Mouse (Mus musculus): ENCODE results near the gene Bcar3.

Gene Bcar3

DNA sequence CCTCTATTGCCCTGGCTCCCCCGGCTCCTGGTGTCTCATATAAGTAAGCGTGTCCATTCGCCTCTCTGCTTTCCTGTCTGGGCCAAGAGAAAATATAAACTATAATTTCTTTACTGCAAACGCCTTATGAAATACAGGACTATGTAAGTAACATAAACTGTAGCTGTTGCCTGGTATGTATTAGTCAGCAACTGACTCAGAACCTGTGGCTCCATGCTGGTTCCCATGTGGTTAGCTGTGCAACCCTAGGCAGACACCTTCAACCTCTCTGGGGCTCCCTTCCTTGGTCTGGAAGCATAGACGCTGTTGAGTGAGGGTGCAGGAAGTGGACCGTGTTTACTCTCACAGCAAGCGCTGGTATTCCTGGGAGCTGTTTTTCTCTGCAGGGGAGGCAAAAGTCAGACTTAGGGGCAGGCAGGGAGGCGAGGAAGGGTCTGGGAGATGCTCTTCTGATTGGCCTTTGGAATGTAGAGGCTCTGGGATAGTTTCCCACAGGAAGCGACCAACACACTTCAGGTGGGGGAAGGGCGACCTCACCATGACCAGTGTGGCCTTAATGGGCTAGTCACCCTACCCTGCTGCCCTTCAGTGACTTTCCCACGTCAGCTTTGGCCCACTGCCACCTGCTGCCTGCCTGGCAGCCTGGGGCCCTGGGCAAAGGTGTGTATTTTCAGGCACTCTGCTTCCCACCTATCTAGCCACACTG is 215.8 kb downstream of the Bcar3 start:
- in situ Hi-C loops (cut with MboI, MseI) = no loop called here

DNA sequence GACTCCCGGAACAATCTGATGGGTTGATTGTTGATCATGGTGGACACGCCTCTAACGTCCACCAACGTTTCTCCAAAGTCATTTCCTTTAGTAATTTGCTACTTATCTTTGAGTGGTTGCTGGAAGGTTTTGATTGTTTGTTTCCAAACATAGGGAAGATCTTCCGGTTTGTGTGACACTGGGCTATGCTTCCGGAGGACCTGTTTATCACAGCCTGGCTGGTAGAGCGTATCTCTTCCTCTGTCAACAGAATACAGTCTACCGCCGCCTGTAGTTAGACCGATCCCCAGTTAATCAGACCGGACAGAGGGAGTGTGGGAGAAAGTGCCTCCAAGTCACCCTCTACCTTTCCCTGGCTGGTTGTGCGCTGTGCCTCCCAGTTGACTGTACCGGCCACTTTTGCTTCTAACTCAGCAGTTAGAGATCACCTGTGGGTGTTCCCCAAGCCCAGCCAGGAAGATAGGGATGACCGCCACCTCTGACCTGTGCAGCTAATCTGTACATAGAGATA is 216.4 kb downstream of the Bcar3 start:
- in situ Hi-C loops (cut with MboI, MseI) = no loop called here

DNA sequence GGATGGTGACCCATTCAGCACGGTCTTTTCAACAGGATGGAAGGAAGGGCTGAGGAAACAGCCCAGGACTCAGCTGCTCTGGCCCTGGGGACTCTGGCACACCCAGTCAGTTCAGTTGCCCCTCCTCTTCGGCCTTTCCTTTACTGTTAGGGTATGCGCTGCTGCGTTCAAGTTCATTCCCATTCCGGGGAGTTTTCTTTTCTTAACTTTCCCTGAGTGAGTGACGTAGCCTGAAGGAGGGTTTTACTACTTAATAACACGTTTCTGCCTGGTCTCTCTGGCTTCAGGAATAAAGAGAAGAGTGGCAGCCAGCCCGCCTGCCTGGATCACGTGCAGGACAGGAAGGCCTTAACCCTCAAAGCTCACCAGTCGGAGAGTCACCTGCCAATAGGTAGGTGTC is 217.0 kb downstream of the Bcar3 start:
- in situ Hi-C loops (cut with MboI, MseI) = no loop called here

GRCm38 (mm10) chr3:122511721-122512619 is 218.0 kb downstream of the Bcar3 start:
- in situ Hi-C loops (cut with MboI, MseI) = no loop called here

GRCm38 (mm10) chr3:122512725-122513375 is 218.9 kb downstream of the Bcar3 start:
- in situ Hi-C loops (cut with MboI, MseI) = no loop called here

- in situ Hi-C loops (cut with MboI, MseI) = loop anchor here (5.0 kb wide), 1 partner anchor 62 kb away; no protein-coding TSS in a partner anchor
Measured at GRCm38 (mm10) chr3:122515568-122516326, 221.8 kb downstream of the Bcar3 start.

- in situ Hi-C loops (cut with MboI, MseI) = loop anchor here (5.0 kb wide), 1 partner anchor 61 kb away; no protein-coding TSS in a partner anchor
Measured at GRCm38 (mm10) chr3:122516327-122516695, 222.4 kb downstream of the Bcar3 start.

DNA sequence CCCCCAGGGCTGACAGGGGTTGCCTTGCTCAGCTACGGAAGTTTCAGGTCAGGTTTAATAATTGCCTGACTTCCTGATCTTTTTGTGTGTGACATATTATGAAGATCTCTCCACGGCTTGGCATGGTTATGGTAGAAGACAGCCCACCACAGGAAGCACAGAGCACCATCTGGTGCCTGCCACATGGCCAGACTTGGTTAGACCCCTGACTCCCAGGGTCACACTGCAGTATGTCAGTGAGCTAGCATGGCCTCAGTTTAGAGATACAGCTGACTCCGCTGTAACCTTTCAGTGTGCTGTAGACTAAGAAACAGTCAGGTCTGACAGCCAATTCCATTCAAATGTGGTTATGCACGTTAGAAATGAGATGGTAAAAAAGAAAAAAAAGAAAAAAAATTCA is 223.8 kb downstream of the Bcar3 start:
- in situ Hi-C loops (cut with MboI, MseI) = loop anchor here (5.0 kb wide), 1 partner anchor 60 kb away; no protein-coding TSS in a partner anchor

DNA sequence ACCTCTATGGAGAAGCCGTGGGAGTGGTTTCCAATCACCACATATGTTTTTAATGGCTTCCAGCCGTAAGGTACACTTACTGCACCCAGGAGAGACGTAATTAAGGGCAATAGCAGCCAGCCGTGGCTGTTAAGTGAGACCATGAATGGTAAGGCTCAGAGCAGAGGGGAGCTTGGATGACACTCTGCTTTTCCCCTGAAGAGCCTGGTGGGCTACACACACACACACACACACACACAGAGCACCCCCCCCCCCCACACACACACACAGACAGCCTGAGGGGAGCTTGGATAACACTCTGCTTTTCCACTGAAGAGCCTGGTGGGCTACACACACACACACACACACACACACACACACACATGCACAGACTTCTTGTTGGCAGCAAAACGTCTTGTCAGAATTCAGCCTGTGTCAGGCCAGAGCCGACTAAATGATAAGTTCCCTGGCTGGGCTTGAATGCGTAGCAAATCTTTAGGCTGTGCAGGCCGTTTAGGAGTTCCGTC is 224.3 kb downstream of the Bcar3 start:
- in situ Hi-C loops (cut with MboI, MseI) = loop anchor here (5.0 kb wide), 1 partner anchor 59 kb away; no protein-coding TSS in a partner anchor

DNA sequence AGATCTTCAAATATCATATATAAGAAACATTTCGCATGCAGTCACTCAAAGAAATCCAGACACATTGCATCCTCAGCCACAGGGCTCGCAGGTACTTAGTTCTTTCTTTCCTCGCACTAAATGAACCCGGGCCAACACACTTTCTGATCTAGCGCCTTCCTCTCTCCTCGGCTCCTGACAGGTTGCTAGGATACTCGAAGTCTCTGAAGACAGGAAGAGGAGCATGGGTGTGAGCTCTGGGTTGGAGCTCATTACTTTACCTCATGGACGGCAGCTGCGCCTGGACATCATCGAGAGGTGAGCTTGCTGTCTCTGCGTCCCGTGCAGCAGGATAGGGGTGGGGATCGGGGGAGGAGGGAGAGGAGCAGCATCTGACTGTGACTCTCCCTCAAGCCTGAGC is 225.1 kb downstream of the Bcar3 start:
- in situ Hi-C loops (cut with MboI, MseI) = loop anchor here (5.0 kb wide), 1 partner anchor 58 kb away; no protein-coding TSS in a partner anchor

DNA sequence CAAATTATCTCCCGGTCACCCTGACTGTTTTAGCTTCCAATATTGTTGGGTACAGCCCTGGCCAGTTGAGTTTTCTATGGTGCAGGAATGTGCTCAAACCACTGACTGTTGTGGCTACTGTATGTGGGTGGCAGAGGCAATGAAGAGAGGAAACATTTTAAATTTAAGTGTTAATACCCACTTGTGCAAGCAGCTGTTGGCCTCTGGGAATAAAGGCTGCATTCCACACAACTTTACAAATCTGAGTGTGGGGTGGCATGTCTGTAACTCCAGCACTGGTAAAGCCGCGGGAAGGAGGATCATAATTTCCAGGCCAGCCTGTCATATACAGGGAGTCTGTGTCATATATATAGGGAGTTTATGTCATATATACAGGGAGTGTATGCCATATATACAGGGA is 226.4 kb downstream of the Bcar3 start:
- in situ Hi-C loops (cut with MboI, MseI) = no loop called here

DNA sequence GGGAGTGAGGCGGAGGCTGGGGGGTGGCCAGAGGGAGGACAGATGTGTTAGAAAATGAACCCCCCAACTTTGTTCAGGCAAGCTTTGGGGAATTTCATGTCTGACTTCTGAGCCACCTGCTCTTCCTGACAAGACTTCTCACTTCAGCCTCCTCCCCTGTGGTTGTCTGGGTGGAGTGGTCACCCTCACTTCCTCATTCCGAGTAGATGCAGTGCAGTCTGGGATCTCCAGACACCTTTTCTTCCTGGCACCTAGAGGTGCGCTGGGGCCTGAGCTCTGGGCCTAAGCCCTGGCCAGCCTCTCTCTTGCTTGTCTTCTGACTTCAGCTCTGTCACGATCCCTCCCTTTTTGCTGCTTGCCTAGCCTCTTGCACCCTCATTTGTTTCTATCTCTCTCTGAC is 226.9 kb downstream of the Bcar3 start:
- in situ Hi-C loops (cut with MboI, MseI) = no loop called here

DNA sequence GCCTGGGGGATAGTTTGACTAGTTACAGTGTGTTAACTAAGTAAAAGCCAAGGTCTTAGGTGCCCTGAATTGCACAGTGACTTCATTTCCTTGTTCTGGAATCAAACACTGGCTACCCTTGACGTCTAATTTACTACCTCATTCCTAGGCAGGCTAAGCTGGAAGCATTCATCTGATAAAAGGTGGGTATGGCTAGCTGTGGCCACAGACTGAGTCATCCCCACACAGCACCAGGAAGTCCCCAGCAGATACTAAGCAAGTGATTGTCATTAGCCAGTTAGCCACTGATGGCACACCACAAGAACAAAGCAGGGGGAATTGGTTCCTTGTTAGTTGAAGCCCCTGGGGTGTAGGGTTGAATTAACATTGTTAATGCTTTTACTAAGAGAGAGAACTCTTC is 227.4 kb downstream of the Bcar3 start:
- in situ Hi-C loops (cut with MboI, MseI) = no loop called here

DNA sequence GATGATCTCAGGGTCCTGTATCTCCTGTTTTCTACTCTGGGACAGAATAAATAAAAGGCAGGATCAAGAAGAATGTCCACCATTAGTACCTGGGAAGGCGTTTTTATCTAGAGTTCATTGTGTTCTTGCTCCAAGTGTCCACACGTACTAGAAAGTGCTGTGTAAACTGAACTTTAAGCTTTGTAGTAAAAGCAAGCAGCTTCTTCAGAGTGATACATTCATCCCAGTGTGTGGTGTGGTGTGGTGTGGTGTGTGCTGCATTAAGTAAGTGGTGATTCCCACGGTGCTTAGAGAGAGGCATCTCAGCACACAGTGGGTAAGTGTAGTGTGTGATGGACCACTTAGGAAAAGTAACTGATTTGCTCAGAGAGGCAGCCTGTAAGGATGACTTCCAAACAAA is 234.5 kb downstream of the Bcar3 start:
- in situ Hi-C loops (cut with MboI, MseI) = no loop called here

DNA sequence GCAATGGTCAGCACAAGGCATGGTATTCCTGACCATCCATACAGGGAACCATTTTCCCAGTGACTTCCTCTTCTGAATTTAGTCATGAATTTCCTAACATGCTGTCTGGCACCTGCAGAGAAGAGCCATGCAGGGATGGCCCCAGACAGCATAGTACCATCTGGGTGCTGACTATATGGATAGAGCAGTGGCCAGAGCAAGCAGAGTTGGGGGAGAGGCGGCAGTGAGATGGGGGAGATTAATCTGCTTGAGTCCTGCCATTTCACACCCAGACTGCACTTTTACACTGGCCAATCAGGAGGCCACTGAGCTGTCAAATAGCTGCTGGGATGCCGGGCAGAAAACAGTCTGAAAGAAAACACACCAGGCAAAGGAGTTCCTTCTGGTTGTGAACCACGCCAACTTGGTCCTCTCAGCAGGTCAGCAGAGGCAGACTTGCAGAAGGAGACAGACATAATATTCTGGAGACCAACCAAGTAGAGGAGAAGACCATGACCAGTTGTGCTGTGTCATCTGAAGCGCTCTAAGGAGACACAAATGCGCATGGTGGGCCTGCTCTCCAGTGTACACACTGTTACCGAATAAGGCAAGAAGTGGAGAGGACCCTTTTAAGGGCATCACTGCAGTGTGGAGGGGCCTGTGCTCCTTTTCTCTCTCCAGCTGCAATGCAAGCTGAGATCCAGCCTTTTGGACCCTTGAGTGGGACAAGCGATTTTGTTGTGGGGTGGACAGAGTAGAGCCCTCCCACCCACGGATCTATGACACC is 242.2 kb downstream of the Bcar3 start:
- in situ Hi-C loops (cut with MboI, MseI) = no loop called here

DNA sequence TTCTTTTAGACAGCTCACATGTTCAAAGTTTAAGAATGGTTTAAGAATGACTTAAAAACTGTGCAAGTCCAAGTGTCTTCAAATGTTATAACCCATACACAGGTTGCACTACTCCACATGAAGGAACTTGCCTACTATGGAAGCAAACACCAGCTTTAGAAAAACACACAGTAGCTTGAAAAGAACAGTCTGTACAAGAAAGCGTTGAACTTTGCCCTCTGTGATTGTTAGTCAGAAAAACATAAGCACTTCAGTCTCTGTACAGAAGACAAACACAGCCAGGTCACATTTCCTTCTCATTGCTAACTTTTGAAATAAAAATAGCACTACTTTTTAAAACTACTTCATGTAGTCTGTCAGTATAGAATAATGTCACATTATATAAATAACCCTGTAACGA is 244.9 kb downstream of the Bcar3 start:
- in situ Hi-C loops (cut with MboI, MseI) = no loop called here

DNA sequence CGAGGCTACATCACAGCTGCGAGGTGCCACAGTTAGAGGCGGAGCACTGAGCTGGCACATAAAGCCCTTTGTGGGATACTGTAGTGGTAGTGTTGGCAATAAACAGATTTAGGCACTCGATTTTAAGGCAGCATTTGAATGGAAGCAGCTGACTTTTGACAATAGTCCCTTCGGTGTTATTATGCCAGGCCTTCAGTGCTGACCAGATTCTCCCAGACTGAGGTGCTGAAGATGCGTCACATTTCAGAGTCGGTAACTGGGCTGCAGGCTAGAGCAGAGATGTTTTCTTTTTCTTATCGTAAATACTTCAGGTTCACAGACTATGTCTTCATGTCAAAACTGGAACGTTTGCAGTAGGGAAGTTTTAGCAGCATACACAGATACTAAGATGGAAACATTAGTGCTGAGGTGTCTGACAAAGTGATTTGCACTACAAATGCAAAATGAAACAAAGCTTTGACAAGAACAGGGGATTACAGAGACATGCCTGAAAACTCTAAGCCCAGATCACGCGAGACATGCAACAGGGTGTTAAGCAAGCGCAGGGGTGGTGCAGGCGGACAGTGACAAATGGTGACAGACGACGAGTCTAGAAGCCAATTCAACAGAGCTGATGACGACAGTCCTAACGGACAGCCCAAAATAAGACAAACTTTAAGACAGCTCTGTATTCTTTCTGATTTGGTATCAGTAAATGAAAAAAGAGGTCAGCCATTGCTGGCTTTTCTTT is 246.2 kb downstream of the Bcar3 start:
- in situ Hi-C loops (cut with MboI, MseI) = no loop called here

GRCm38 (mm10) chr3:122540918-122541317 is 247.0 kb downstream of the Bcar3 start:
- in situ Hi-C loops (cut with MboI, MseI) = no loop called here

DNA sequence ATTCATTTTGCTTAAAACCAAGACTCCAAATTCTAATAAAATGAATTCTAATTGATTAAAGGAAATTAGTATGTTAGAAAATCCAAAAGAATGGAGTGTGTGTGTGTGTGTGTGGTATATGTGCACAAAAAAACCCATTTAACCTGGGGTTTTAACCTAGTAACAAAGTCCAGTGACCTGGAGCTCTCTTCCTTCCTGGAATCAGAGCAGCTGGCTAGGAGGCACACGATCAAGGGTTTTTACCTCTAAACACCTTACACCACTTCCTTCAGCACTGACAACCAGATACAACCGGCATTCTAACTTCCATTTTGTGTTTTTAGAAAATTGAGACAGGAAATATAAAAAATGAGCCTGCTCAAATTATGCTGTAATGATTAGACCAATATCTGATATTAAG is 251.4 kb downstream of the Bcar3 start:
- in situ Hi-C loops (cut with MboI, MseI) = no loop called here

DNA sequence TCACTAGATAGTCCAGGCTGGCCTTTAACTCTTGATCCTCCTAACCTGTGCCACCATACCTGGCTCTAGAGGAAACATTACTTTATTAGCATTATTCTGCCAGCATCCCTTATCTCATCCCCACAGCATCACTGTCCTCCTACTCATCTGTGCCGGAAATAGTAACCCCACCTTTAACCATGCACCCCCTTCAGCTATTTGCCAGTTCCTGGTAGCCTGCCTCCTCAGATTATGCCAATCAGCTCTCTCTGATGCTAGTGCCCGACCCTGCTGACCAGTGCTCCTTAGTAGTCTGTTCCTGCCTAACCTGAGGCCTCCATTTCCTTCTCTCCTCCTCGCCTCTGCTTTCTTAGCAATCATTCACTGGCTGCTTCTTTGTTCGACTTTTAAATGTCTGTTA is 253.5 kb downstream of the Bcar3 start:
- in situ Hi-C loops (cut with MboI, MseI) = no loop called here
